Mouse (Mus musculus): ENCODE results near the gene Gdnf.

- TF ChIP-seq CTCF (IDR thresholded peaks at IDR 0.05; ENCODE audit: low read depth) (no peak), EP300 (optimal IDR thresholded peaks at IDR 0.05) (no peak)
These were observed 54.7 kb downstream of the Gdnf start for GRCm38 (mm10) chr15:7865305-7865704.

Measured in stomach, postnatal 0 days (tissue).